Mouse (Mus musculus): Measurements from ENCODE around the gene Ppil6. TPM values are rescaled to one million over a fixed set of nuclear protein-coding genes. Genes with fewer than 3 reads are reported as not detected.

Ppil6 gene
- 0.05 TPM in 1 of 2 replicates, not detected in the other for polyA plus RNA-seq (2012; rRNA removed)

DNA sequence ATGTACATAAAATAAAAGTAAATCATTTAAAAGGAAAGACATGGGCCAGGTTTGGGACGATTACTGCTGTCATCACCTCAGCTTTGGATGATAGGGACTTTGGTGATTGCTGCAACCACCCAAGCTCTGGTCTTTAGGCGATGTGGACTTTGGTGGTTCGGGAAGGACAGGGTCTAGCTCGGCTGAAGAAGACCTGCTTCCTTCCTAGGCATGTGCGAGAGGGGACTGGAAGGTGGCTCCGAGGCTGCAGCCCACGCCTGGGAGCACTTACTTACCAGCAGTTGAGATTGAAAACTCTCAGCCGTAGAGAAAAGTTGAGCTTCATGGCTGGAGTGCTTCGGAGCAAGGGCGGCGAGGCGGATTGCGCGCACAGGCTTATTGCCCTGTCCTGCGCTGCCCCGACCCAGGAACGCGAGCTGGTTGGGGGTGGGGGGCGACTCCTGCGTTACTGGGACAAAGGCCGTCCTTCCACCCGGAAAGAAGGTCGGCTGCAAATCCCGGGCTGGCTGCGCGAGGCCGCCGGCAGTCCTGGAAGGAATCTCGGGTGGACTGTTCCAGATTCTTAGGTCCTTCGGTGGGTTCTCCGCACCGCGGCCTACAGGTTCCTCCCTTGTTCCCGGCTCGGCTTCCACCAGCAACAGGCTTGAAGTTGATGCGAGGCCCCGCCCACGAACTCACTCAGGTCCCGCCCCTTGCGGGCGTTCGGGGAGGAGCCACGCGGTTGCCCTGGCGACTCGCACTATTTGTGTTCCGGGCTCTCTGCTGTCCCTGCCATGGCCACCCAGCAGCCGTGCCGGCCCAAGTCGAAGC is at the start of gene Ppil6, which contains the start of gene Smpd2:
Ppil6 (plus strand) TSS at position 732 of the 810 bp plus-strand sequence.
Smpd2 (minus strand) TSS at position 662 of the 810 bp plus-strand sequence.

GRCm38 (mm10) chr10:41450137-41450670 is 40.0 kb upstream of the Ppil6 start, which contains the start of gene Zbtb24:
Gene Zbtb24, plus strand, starts transcription at chr10:41450383.

DNA sequence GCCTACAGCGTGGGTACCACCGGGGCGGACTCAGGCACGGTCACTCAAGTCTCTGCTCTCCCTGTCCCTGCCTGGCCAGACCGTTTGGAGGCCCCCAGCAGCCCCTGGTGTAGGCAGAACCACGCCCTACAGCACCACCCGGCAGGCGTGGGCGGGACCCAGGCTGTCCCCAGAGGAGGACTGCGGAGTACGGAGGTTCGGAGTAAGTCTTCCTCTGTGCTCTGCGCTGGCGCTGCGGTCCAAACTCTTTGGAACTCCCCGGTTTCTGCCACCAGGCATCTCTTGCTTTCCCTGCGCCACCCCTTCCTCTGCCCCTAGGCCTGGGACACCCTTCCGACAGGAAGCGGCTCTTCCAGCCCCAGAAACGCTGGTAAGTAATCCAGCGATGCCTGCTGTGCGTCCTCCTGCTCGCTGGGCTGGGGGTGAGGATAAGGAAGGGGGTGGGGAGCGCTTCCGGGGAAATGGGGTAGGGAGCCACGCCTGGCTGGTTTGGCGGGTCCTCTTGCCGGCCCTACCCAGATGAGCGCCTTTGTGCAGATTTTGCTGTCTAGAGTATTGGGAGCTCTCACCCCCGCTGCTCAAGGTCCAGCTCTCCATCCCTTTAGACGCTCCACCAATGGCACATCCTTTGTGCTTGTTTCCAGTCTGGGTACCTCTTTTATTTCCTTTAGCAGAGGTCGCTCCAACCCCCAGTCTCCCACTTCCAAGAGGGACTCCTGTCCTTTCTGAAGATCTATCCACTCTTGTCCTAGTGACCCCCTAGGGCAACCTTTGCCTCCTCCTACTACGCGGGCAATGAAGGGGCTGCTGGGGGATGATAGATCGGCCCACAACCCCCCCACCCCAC is 13.8 kb upstream of the Ppil6 start, which contains the start of gene Mical1:
Mical1 (plus strand) TSS at position 144 of the 847 bp plus-strand sequence.

DNA sequence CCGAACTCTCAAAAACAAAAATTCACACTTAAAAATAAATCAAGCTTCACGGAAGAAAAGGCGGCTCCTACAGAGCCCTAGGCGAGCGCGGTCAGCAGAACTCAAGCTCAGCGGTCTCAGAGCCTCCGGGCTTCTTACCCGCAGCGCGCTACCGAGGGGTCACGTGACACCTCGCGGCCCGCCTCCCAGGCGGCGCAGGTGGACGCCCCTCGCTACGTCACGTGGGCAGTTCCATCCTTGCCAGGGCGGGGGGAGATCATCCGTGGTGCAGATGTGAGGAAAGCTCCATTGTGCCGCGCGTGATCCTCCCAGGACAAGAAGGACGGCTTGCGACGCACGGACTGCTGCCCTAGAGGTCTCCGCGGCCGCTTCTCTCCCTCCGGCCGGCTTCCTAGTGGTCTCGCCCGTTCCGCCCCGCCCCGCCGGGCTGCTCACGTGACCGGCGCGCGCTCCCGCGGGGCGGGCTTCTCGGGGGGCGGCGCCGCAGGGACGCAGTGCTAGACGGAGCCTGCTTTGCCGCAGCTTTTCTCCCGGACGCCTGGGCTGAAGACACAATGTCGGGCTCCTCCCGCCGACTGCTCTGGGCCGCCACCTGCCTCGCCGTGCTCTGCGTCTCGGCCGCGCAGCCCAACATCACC is 28.9 kb downstream of the Ppil6 start, which contains the start of gene Cd164:
Cd164 (plus strand) TSS at position 434 of the 638 bp plus-strand sequence.

Other genes with a start within 250 kb of the Ppil6 start
- 4.3 and 5.2 TPM in 2 replicates for gene Fig4, start 187.2 kb upstream of the Ppil6 start, polyA plus RNA-seq (2012; rRNA removed)
- not detected in 2 replicates for gene Ak9, start 186.5 kb upstream of the Ppil6 start, polyA plus RNA-seq (2012; rRNA removed)
- gene Zbtb24, start 40.1 kb upstream of the Ppil6 start, polyA plus RNA-seq (2012; rRNA removed) = 3.7 and 4.2 TPM in 2 replicates
- 2.8 and 3.1 TPM in 2 replicates for gene Mical1, start 14.1 kb upstream of the Ppil6 start, polyA plus RNA-seq (2012; rRNA removed)
- gene Smpd2, start 70 bp upstream of the Ppil6 start, polyA plus RNA-seq (2012; rRNA removed) = 6.3 and 7.1 TPM in 2 replicates
- 27.7 and 32.9 TPM in 2 replicates for gene Cd164, start 29.0 kb downstream of the Ppil6 start, polyA plus RNA-seq (2012; rRNA removed)
- gene Ccdc162, start 226.2 kb downstream of the Ppil6 start, polyA plus RNA-seq (2012; rRNA removed) = 0.06 and 0.08 TPM in 2 replicates

Data from liver, embryonic 14 days (tissue).